Mouse (Mus musculus) midbrain, embryonic 11.5 days (tissue): ENCODE measurements around the gene Rimbp2. TPM values are rescaled to one million over a fixed set of nuclear protein-coding genes. Genes with fewer than 3 reads are reported as not detected.
"Not testable (repeated sequence)": the region's sequence is repeated elsewhere in the genome, so short reads cannot be mapped to it uniquely, and the experiment has no call there.

Source experiments
- ATAC-seq: fragments of 200-750 bp; cut with Nextera tagmentation; 2 replicates; pipeline ENCODE4 v1.8.0; 2017; ENCODE audit warnings: moderate TSS enrichment, moderate library complexity; ENCODE audit not compliant: low FRiP score
- DNase-seq: peaks from one replicate; pipeline ENCODE4 v3.0.0; 2015; ENCODE audit warnings: low spot score; ENCODE audit errors: missing footprints
- H3K27ac ChIP-seq: fragments of 300-500 bp; sonication (generic); 2 replicates; pipeline ENCODE4 v1.5.1; 2014; ENCODE audit warnings: low read depth, low read length
- H3K27me3 ChIP-seq: fragments of 300-500 bp; sonication (generic); 2 replicates; pipeline ENCODE4 v1.6.1; 2014; ENCODE audit warnings: mild to moderate bottlenecking, low read length, moderate library complexity, mixed read lengths; ENCODE audit not compliant: control insufficient read depth, insufficient read depth
- H3K36me3 ChIP-seq: fragments of 300-500 bp; sonication (generic); 2 replicates; pipeline ENCODE4 v1.6.1; 2014; ENCODE audit warnings: mild to moderate bottlenecking, low read length, moderate library complexity, mixed read lengths; ENCODE audit not compliant: control insufficient read depth, insufficient read depth
- H3K4me1 ChIP-seq: fragments of 300-500 bp; sonication (generic); 2 replicates; pipeline ENCODE4 v1.6.1; 2014; ENCODE audit warnings: low read length; ENCODE audit not compliant: control insufficient read depth, insufficient read depth
- H3K4me2 ChIP-seq: fragments of 300-500 bp; sonication (generic); 2 replicates; pipeline ENCODE4 v1.6.1; 2014; ENCODE audit warnings: mild to moderate bottlenecking, moderate library complexity
- H3K4me3 ChIP-seq: fragments of 300-500 bp; sonication (generic); 2 replicates; pipeline ENCODE4 v1.5.1; 2014; ENCODE audit warnings: low read depth, low read length
- H3K9ac ChIP-seq: fragments of 300-500 bp; sonication (generic); 2 replicates; pipeline ENCODE4 v1.6.1; 2014; ENCODE audit warnings: low read length
- H3K9me3 ChIP-seq: fragments of 300-500 bp; sonication (generic); 2 replicates; pipeline ENCODE4 v1.6.1; 2016; ENCODE audit warnings: low read length; ENCODE audit not compliant: control insufficient read depth
- WGBS: fragments of 180-500 bp; shearing (Covaris S2); extraction: QIAGEN DNeasy Blood & Tissue Kit; methylation state at CpG from one replicate; pipeline ENCODE4 v1.1.7; 2014; 5-methylcytosine and 5-hydroxymethylcytosine counted together
- polyA plus RNA-seq: library from polyadenylated mRNA; unstranded; fragments of >200 nt; fragmentation: Nextera tagmentation; extraction: Ambion mirVana; gene quantifications from 2 replicates; pipeline ENCODE4 v1.2.1, GENCODE M21; 2014

The Rimbp2 gene
- polyA plus RNA-seq, 1 experiment from 2014 or later = 1.6 TPM

GRCm38 (mm10) chr5:128735921-128736320, 217.4 kb downstream of the Rimbp2 start:
- Histone ChIP-seq H3K9me3 (no peaks in the 10 kb centered on the region), H3K4me3 (no peak overlapping the region), H3K9ac (no peak overlapping the region), H3K27ac (no peak overlapping the region), H3K4me2 (no peak overlapping the region), H3K4me1 (peaks cover 5% of the 10 kb centered on the region; the same call in 1 of the 2 replicates), H3K27me3 (no peaks in the 10 kb centered on the region; the same call in 1 of the 2 replicates), H3K36me3 (no peaks in the 10 kb centered on the region)
- 81% methylated on average over 22 of the region's 22 CpGs for WGBS
- ATAC-seq = no peak
- DNase-seq = no peak

DNA sequence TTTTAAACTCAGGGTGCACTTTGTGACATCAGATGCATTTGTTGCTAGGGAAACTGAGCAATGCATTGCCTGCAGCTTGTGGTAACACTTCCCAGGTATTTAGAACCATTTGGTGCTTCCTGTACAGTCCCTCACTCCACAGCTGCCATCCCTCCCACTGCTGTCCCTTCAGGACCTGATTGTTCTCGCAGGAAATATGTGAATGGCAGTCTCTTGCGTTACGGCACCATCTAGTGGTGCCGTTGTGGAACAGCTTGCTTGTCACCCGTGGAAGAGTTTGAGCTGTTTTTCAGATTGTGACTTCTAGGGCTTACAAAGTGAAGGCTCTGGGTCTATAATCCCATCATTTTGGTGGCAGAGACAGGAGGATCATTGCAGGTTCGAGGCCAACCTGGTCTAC, 219.3 kb downstream of the Rimbp2 start:
- H3K4me3 ChIP-seq = no peak overlapping the region
- H3K4me2 ChIP-seq = no peak overlapping the region
- ATAC-seq (peak; percentile 46; the same call in 1 of the 2 replicates), DNase-seq (peak; percentile 95)
- H3K4me1 ChIP-seq = no peaks in the 10 kb centered on the region; the same call in 1 of the 2 replicates
- no peaks in the 10 kb centered on the region; the same call in 1 of the 2 replicates for H3K27me3 ChIP-seq
- H3K36me3 ChIP-seq = no peaks in the 10 kb centered on the region
- H3K27ac ChIP-seq = no peak overlapping the region
- H3K9ac ChIP-seq = no peak overlapping the region
- 1% methylated on average over 6 of the region's 6 CpGs for WGBS
- H3K9me3 ChIP-seq = no peaks in the 10 kb centered on the region

- H3K27me3 ChIP-seq = no peaks in the 10 kb centered on the region; the same call in 1 of the 2 replicates
- no peak for ATAC-seq
- no peaks in the 10 kb centered on the region; the same call in 1 of the 2 replicates for H3K4me1 ChIP-seq
- H3K27ac ChIP-seq = no peak overlapping the region
- no peaks in the 10 kb centered on the region for H3K36me3 ChIP-seq
- 73% methylated on average over 11 of the region's 11 CpGs for WGBS
- no peak overlapping the region for H3K4me2 ChIP-seq
- no peak for DNase-seq
- H3K9me3 ChIP-seq = no peaks in the 10 kb centered on the region
- H3K4me3 ChIP-seq = no peak overlapping the region
- no peak overlapping the region for H3K9ac ChIP-seq
Observed at GRCm38 (mm10) chr5:128732416-128733014, 220.8 kb downstream of the Rimbp2 start.

DNA sequence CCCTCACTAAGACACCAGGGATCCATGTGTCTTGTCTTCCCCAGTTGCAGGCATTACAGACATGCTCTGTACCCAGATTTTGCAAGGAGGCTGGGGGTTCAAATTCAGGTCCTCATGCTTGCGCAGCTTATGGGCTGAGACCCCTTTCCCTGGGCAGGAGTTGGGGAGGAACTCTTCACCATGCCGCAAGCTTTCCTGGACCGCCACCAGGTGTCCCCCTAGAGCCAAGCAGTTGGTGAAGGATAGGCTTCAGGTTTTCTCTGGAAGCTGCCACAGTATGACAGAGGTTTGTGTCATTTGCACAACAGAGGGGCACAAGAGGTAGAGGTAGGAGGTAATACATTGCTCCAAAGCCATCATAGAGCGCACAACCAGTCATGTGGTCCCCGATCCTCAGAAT, 222.7 kb downstream of the Rimbp2 start:
- Histone ChIP-seq H3K9me3 (no peaks in the 10 kb centered on the region), H3K36me3 (no peaks in the 10 kb centered on the region), H3K9ac (no peak overlapping the region), H3K4me1 (no peaks in the 10 kb centered on the region; the same call in 1 of the 2 replicates), H3K4me2 (no peak overlapping the region), H3K27me3 (no peaks in the 10 kb centered on the region; the same call in 1 of the 2 replicates), H3K4me3 (no peak overlapping the region), H3K27ac (no peak overlapping the region)
- ATAC-seq (0 out of 2 replicates have a peak, but pooled peaks have one; percentile 42), DNase-seq (peak; percentile 92)
- 43% methylated on average over 5 of the region's 5 CpGs for WGBS

DNA sequence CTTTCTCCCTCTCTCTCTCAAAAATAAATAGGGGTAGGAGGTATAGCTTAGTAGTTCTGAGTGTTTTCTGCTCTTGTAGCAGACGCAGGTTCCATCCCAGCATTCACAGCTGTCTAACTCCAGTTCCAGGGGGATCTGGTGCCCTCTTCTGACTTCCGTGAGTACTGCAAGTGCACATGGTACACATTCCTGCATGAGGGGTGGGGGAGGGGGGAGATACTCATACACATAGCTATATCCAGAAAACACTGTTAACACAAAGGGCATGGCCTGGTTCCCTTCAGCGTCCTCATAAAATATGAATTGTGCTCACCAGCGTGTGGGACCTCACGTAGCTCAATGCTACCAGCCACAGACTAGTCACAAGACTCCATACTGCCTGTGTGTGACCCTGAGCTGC, 223.9 kb downstream of the Rimbp2 start:
- 76% methylated on average over 5 of the region's 5 CpGs for WGBS

GRCm38 (mm10) chr5:128720461-128720860, 232.8 kb downstream of the Rimbp2 start:
- not testable (repeated sequence) for H3K4me1 ChIP-seq, H3K36me3 ChIP-seq, H3K4me3 ChIP-seq, DNase-seq, H3K27ac ChIP-seq, ATAC-seq, H3K27me3 ChIP-seq, H3K9ac ChIP-seq, H3K4me2 ChIP-seq, H3K9me3 ChIP-seq
- 91% methylated on average over 11 of the region's 11 CpGs for WGBS

More for the DNA sequence above, 223.9 kb downstream of the Rimbp2 start:
- ATAC-seq (no peak), DNase-seq (peak; percentile 91)
- Histone ChIP-seq H3K36me3 (no peaks in the 10 kb centered on the region), H3K9ac (no peak overlapping the region), H3K4me3 (no peak overlapping the region), H3K4me1 (no peaks in the 10 kb centered on the region; the same call in 1 of the 2 replicates), H3K9me3 (no peaks in the 10 kb centered on the region), H3K4me2 (no peak overlapping the region), H3K27me3 (no peaks in the 10 kb centered on the region; the same call in 1 of the 2 replicates), H3K27ac (no peak overlapping the region)

- Histone ChIP-seq H3K36me3 (no peaks in the 10 kb centered on the region), H3K4me1 (0 out of 2 replicates have a peak, but pooled peaks cover 2% of the 10 kb centered on the region), H3K4me3 (no peak overlapping the region), H3K4me2 (no peak overlapping the region), H3K27me3 (no peaks in the 10 kb centered on the region), H3K9me3 (no peaks in the 10 kb centered on the region), H3K9ac (no peak overlapping the region), H3K27ac (no peak overlapping the region)
- DNase-seq = no peak
- 74% methylated on average over 16 of the region's 16 CpGs for WGBS
- ATAC-seq = no peak
Observed at GRCm38 (mm10) chr5:128715171-128715570, 238.1 kb downstream of the Rimbp2 start.

DNA sequence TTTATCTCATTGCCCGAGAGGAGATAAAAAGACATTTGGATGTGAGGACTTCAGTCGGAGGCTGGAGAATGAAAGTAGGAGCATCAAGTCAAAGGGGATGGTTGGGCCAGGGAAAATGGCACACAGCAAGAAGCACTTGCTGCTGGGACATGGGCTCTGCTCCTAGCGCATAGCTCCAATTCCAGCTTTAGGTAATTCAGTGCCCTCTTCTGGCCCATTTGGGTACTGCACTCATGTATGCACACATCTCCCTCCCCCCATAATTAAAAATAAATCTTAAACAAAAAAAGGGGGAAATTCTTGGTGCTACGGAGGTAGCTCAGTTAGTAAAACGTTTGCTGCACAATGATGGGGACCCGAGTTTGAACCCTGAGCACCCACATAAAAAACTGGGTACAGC, 241.4 kb downstream of the Rimbp2 start:
- 80% methylated on average over 6 of the region's 6 CpGs for WGBS
- DNase-seq (no peak), ATAC-seq (no peak)
- no peak overlapping the region for H3K27ac ChIP-seq
- H3K9ac ChIP-seq = no peak overlapping the region
- no peaks in the 10 kb centered on the region for H3K36me3 ChIP-seq
- no peak overlapping the region for H3K4me2 ChIP-seq
- H3K27me3 ChIP-seq = no peaks in the 10 kb centered on the region
- H3K9me3 ChIP-seq = no peaks in the 10 kb centered on the region
- H3K4me3 ChIP-seq = no peak overlapping the region
- H3K4me1 ChIP-seq = 0 out of 2 replicates have a peak, but pooled peaks cover 2% of the 10 kb centered on the region

- Histone ChIP-seq H3K36me3 (no peaks in the 10 kb centered on the region), H3K9ac (no peak overlapping the region), H3K27me3 (no peaks in the 10 kb centered on the region), H3K27ac (no peak overlapping the region), H3K9me3 (no peaks in the 10 kb centered on the region), H3K4me1 (0 out of 2 replicates have a peak, but pooled peaks cover 2% of the 10 kb centered on the region), H3K4me3 (no peak overlapping the region), H3K4me2 (no peak overlapping the region)
- DNase-seq (no peak), ATAC-seq (no peak)
- 29% methylated on average over 8 of the region's 8 CpGs for WGBS
Observed at GRCm38 (mm10) chr5:128710596-128710995, 242.7 kb downstream of the Rimbp2 start.
